Mouse (Mus musculus) cerebellum, postnatal 36 days (tissue): ENCODE results near the gene Rhobtb1.
A peak's percentile ranks its signal among the peaks of the same experiment; 100 is the strongest.

Experiments used
- DNase-seq, 2 experiments: peaks; one replicate each; pipeline ENCODE4 v3.0.0; 2021 to 2022; ENCODE audit warnings: mixed read lengths in 2 of 2

Rhobtb1 gene

DNA sequence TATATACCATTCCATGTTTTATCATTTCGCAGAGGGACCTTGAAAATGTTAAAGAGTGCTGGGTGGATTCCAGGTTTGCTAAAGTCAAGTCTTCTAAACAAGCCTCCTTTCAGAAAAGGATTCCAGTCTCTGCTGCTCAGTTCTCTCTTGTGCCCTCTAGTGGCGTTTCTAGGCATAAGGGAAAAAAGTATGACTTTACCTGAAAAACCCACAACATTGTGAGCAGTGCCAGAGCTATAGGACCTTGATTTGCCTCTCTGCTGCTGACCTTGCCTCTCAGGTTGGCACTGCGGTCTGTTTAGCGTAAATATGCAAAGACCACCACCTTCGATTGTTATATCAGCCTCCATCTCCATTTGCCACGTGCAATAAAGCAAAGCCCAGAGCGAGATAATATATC, 13.9 kb downstream of the Rhobtb1 start:
- DNase-seq = no peak

DNA sequence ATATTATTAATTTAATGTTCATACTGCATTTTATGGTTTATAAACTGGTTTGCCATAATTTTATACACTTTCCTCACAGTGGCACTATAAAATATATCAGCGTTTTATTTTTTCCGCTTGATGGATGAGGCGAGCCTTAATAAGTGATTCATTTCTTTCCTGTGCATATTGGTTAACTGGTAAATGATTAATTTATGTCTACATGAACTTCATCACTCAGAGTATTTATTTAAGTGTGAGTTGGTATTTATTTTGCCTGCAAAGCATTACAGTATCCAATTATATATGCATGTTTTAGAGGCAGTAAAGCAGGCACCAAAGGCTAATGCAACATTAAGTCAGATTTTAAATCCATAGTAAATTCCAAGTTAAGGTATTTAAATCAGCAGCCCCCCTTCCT, 14.6 kb downstream of the Rhobtb1 start:
- DNase-seq = no peak

DNA sequence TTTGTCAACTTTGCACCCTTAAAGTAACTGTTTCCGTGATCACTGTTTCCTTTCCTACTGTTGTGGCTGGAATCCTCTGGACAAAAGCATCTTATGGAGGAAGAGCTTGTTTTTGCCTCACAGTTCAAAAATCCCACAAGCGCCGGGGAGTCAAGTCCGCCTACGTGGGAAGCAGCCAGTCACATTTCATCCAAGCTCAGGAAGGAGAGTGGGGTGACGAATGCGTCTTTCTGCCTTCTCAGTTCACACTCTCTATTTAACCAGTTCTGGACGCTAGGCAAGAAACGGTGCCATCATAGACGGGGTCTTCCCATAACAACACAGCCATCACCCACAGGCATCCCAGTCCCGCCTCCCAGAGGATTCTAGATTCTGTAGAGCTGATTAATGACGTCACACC, 15.3 kb downstream of the Rhobtb1 start:
- no peak for DNase-seq

- DNase-seq = no peak
These were observed 21.2 kb downstream of the Rhobtb1 start for GRCm38 (mm10) chr10:69172412-69172811.

- no peak for DNase-seq
These were observed 24.9 kb downstream of the Rhobtb1 start for GRCm38 (mm10) chr10:69176116-69176515.

- DNase-seq = no peak
These were observed 28.1 kb downstream of the Rhobtb1 start for GRCm38 (mm10) chr10:69179341-69179740.

DNA sequence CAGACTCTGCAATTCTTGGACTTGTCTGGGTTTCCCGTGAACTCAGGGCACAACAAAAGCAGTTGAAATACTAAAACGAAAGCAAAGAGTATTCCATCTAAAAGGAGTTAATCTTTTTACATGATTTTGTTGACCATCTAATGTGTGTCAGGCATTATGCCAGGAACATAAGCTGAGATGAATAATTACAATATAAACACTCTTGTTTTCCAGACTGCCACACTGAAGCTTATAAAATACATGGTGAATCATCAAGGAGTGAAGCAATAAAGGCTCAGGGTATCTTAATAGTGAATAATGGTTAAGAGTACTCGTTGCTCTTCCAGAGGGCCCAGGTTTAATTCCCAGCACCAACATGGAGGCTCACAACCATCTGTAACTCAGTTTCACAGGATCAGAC, 29.8 kb downstream of the Rhobtb1 start:
- DNase-seq = no peak

GRCm38 (mm10) chr10:69184903-69185302, 33.7 kb downstream of the Rhobtb1 start:
- DNase-seq = no peak

- DNase-seq = no peak
These were observed 34.2 kb downstream of the Rhobtb1 start for GRCm38 (mm10) chr10:69185431-69185830.

- peak; percentile 62 to 74 for DNase-seq
These were observed 35.0 kb downstream of the Rhobtb1 start for GRCm38 (mm10) chr10:69185894-69186893.

- no peak for DNase-seq
These were observed 36.7 kb downstream of the Rhobtb1 start for GRCm38 (mm10) chr10:69187773-69188443.

DNA sequence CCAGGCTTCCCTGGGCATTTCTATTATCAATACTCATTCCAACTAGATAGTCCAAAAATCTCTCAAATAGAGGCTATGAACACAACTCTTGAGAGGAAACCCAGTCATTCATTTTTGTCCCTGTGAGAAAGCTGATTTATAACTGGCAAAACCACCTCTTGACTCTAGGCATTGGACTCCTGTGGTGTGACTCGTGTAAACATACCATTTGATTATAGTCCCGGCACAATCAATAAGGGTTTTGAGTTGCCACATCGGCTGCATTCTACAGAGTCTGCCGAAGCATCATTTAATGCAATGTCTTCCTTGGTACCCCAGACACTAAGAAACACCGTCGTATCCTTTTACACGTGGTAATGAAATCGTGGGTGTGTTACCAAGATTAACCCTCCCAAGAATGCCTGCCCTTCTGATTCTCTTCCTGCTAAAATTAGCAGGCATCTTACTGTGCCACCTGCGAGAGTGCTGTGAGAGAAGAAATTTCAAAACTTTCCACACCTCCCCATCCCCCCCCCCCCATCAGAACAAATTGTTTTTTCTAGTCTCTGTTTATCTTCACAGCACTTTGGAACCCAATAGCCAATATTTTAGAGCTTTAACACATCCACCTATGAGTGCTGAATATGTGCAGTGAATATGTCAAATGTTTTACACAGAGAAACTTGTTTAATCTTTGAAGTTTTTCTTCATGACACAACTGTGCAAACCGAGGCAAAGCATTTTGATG, 39.4 kb downstream of the Rhobtb1 start:
- DNase-seq = no peak

DNA sequence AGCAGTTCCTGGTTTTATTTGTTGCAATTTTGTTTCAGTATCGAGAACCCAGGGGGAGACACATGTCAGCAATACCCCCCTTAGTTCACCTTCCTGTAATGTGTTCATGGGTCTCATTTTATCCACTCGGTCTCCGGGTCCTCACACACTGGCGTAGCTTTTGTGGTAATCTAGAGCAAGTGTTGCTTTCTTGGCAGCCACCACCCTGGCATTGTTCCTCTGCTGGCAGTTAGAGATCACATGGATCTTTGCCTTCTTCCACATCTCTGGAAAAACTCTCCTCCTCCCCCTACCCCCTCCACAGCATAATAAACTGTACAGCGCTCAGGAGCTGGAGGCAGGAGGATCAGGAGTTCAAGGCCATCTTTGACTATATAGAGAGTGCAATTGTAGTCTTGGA, 41.0 kb downstream of the Rhobtb1 start:
- no peak for DNase-seq

- no peak for DNase-seq
These were observed 42.5 kb downstream of the Rhobtb1 start for GRCm38 (mm10) chr10:69193721-69194120.

DNA sequence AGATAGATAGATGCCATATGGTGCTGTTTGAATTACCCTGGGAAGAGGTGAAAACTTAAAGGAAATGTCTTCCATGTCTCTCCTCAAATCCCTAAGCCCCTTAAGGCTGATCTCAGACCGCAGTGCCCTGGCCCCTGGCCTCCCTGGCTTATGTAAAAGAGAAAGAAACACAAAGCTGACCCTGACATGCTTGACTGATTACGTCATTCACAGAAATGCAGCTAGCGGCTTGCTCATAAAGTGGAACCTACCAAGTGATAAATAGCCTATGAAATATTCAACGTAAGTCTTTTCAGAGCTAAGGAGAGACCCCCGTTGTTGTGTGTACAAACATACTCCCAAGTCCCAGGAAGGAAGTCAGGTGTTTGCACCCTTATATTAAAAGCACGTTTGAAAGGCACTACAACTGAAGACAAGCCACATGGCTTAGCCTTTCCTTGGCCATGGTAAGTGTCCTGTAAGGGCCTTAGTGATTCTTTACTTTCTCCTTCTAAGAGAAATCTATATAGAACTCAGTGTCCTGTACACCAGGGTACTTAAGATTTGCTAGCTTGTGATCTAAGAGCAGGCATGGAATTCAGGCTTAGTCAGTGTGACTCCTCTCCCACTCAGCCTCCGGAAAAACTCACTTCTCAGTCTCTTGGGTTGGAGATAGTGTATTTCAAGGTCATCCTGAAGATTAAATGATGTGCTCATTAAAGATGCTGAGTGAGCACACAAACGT, 53.6 kb downstream of the Rhobtb1 start:
- DNase-seq = no peak

- DNase-seq = no peak
These were observed 54.8 kb downstream of the Rhobtb1 start for GRCm38 (mm10) chr10:69206081-69206480.

GRCm38 (mm10) chr10:69207481-69207880, 56.2 kb downstream of the Rhobtb1 start:
- no peak for DNase-seq

DNA sequence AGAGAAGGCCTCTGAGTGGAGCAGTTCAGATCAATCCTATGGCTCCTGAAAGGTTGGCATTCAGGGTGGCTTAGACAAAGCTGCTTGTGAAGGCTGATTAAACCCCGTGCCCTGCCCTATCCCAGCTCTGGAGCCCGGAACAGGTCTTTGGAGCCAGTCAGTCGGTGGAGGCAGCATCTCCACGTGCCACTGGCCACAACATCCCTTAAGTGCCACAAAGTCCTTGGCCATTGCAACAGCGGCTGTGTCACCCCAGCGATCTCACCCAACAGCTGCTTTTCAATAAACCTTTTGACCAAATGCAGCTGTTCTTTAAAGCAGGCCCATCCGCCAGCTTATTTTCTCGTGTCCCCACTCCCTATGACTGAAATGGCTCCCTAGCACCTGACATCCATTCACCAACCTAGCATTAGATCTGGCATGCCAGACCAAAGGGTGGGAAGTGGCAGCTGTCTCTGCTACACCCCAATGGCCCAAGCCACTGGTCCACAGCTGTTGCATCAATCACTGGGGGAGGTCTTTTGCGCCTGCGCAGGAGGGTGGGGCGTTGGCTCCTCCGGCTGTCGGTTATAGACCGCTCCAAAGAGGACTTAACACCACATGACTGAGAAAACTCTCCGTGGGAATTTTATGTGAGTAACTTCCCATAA, 56.9 kb downstream of the Rhobtb1 start:
- no peak for DNase-seq

GRCm38 (mm10) chr10:69208705-69209104, 57.5 kb downstream of the Rhobtb1 start:
- no peak for DNase-seq

DNA sequence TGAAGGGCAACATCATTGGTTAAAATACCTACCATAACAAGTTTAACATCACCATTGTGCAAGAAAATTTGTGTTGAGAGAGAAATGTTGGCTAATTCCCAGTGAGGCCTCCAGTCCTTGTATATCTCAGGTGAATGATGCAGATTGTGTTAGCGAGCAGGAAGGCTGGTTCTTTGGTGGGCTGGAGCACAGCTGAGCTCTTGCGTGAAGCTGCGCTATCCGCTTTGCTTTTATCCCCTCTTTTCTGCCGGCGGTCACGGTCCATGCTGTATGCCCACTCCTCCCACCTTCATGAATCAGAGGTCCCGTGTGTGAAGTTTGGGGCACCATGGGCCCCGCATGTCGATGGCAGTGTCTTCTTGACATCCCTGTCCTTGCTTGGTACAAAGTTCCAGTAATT, 58.8 kb downstream of the Rhobtb1 start:
- no peak for DNase-seq

DNA sequence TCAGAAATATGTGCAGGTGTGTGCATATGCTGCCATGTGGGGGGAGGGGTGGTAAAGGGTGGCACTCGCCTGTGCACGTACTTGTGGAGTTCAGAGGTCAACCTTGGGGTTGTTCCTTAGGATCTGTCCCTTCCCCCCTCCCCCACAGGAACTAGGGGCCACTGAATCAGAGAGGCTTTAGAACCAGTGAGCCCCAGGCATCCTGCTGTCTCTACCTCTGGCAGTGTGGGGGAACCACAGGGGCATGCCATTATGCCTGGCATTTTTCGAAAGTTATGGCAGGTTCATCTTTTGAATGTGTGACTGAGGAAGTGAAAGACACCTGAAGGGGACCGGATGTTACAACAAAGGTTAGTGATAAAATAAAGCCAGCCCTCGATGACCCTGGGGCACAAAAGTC, 59.4 kb downstream of the Rhobtb1 start:
- DNase-seq = no peak

DNA sequence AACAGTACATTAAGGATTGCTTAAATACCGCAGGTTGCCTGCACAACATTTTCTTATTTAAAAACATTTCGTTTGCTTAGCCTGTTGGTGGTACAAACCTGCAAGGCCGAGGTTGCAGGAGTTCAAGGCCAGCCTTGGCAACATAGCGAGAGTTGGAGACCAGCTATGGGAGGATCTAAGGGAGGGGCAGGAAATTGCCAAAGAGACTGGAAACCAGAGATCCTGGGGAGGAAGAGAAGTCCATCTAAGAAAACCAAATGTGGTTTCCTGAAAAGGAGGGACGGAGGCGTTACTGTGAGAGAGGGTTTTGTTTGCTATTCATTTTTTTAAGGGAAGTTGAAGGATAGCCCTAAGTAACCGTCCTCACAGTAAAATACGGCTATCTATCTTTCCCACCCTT, 60.3 kb downstream of the Rhobtb1 start:
- no peak for DNase-seq
